Mouse (Mus musculus): ENCODE measurements around the gene Ninl.

Ninl gene

GRCm38 (mm10) chr2:150900341-150900740, 138.8 kb downstream of the Ninl start:
- no peak for DNase-seq

DNA sequence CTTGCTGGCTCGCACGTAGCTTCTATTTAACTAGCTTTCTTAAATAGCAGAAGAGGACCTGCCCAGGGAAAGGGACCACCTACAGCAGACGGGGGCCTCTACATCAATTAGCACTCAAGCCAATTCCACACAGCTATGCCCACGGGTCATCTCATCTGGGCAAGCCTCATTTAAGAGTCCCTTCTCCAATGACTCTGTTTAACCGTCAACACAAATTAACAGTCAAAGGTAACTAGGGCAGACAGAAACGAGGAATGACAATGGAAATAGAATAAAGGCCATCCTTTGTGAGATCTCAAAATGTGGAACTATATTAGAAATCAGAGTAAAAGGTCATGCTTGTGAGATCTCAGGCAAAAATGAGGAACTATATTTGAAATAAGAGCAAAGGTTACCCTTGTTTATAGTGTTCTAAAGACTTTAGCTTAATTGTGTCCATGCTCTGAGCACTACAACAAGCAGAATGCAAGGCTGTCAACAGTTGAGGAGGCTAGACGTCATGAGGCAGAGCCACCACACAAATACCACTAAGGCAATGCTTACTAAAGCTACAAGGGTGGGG, 143.4 kb downstream of the Ninl start:
- no peak for DNase-seq

GRCm38 (mm10) chr2:150894617-150895267, 144.4 kb downstream of the Ninl start:
- no peak for DNase-seq

DNA sequence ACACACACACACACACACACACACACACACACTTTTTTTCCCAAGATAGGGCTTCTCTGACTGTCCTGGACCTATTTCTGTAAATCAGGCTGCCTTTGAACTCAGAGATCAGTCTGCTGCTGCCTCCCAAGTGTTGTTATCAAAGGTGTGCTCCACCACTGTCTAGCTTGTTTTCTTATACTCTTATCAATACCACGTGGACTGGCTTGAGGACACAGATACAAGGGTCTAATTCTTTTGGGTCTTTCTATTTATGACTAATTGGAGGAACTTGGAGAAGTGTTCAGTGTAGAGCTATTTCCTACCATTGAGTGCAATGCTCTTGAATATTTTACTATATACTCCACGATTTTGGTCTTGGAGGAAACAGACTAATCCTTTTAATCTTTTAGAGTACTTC, 151.8 kb downstream of the Ninl start:
- no peak for DNase-seq

- no peak for DNase-seq
Observed at GRCm38 (mm10) chr2:150886315-150886714, 152.9 kb downstream of the Ninl start.

GRCm38 (mm10) chr2:150885814-150886213, 153.4 kb downstream of the Ninl start:
- DNase-seq: no peak

- DNase-seq: no peak
Observed at GRCm38 (mm10) chr2:150884779-150885110, 154.4 kb downstream of the Ninl start.
